Mouse (Mus musculus) MEL (cell line): ENCODE data around the gene Kcnh1. TPM values are rescaled to one million over a fixed set of nuclear protein-coding genes. Genes with fewer than 3 reads are reported as not detected.

Experiments
- DNase-seq: peaks from one replicate; pipeline ENCODE4 v3.0.0; 2011; ENCODE audit warnings: low read depth, low spot score
- H3K27ac ChIP-seq: 2 replicates; pipeline ENCODE4 v1.5.1; 2012; ENCODE audit warnings: low read depth, mild to moderate bottlenecking, control low read depth, low read length, moderate library complexity; ENCODE audit not compliant: control insufficient read depth
- H3K27me3 ChIP-seq, 2 experiments: fragments of 150-350 bp in 1 of 2; sonication (generic) in 1 of 2; 2 replicates each; pipeline ENCODE4 v1.6.1; 2012; ENCODE audit warnings: low read length in 2 of 2, mild to moderate bottlenecking in 2 of 2, improper control_type of control experiment in 1 of 2, moderate library complexity in 1 of 2; ENCODE audit not compliant: insufficient read depth in 2 of 2, control insufficient read depth in 1 of 2
- H3K36me3 ChIP-seq, 2 experiments: 2 replicates each; pipeline ENCODE4 v1.6.1; 2012 to 2014; ENCODE audit warnings: low read length in 2 of 2, improper control_type of control experiment in 1 of 2, inconsistent platforms in 1 of 2, mild to moderate bottlenecking in 1 of 2; ENCODE audit not compliant: insufficient read depth in 2 of 2, control insufficient read depth in 1 of 2
- H3K4me1 ChIP-seq, 2 experiments: fragments of 150-350 bp in 1 of 2; sonication (generic) in 1 of 2; 2 replicates each; pipeline ENCODE4 v1.6.1; 2012; ENCODE audit warnings: low read length in 2 of 2, improper control_type of control experiment in 1 of 2, mild to moderate bottlenecking in 1 of 2; ENCODE audit not compliant: insufficient read depth in 2 of 2, control insufficient read depth in 1 of 2
- H3K4me3 ChIP-seq, 2 experiments: fragments of 150-350 bp in 1 of 2; sonication (generic) in 1 of 2; 2 replicates each; pipeline ENCODE4 v1.5.1; 2012; ENCODE audit warnings: low read depth in 2 of 2, low read length in 2 of 2, mild to moderate bottlenecking in 2 of 2, moderate library complexity in 2 of 2, control low read depth in 1 of 2, improper control_type of control experiment in 1 of 2; ENCODE audit not compliant: control insufficient read depth in 1 of 2, insufficient read depth in 1 of 2
- H3K79me2 ChIP-seq: 2 replicates; pipeline ENCODE4 v1.6.1; 2012; ENCODE audit warnings: mild to moderate bottlenecking, low read length, moderate library complexity; ENCODE audit not compliant: control insufficient read depth, poor library complexity, insufficient read depth
- H3K9ac ChIP-seq: 2 replicates; pipeline ENCODE4 v1.6.1; 2012; ENCODE audit warnings: low read depth, mild to moderate bottlenecking, control low read depth, low read length, moderate library complexity; ENCODE audit not compliant: control insufficient read depth, poor library complexity, severe bottlenecking
- H3K9me3 ChIP-seq: fragments of 150-350 bp; sonication (generic); replicated peaks from 2 replicates; pipeline ENCODE4 v1.6.1; 2012; ENCODE audit warnings: mild to moderate bottlenecking, low read length, improper control_type of control experiment, moderate library complexity; ENCODE audit not compliant: insufficient read depth
- E2F4 ChIP-seq: IDR thresholded peaks from 2 replicates; pipeline ENCODE4 v1.6.1; 2011; ENCODE audit warnings: low read depth, low read length, improper control_type of control experiment, borderline replicate concordance
- ELF1 ChIP-seq: IDR thresholded peaks from 2 replicates; pipeline ENCODE4 v1.6.1; 2014; ENCODE audit warnings: low read depth, mild to moderate bottlenecking, inconsistent platforms, low read length, improper control_type of control experiment, moderate library complexity
- GATA1 ChIP-seq: IDR thresholded peaks from 2 replicates; pipeline ENCODE4 v1.6.1; 2011; ENCODE audit warnings: low read depth, low read length, improper control_type of control experiment
- HCFC1 ChIP-seq: IDR thresholded peaks from 2 replicates; pipeline ENCODE4 v1.6.1; 2012; ENCODE audit warnings: low read depth, mild to moderate bottlenecking, inconsistent platforms, low read length, improper control_type of control experiment, moderate library complexity
- KAT2A ChIP-seq: conservative IDR thresholded peaks from 2 replicates; pipeline ENCODE4 v1.6.1; 2012; ENCODE audit warnings: low read depth, low read length, improper control_type of control experiment, inconsistent platforms
- MAX ChIP-seq: IDR thresholded peaks from 2 replicates; pipeline ENCODE4 v1.6.1; 2011; ENCODE audit warnings: low read length, improper control_type of control experiment
- MEF2A ChIP-seq: IDR thresholded peaks from 2 replicates; pipeline ENCODE4 v1.6.1; 2014; ENCODE audit warnings: low read depth, mild to moderate bottlenecking, inconsistent platforms, low read length, improper control_type of control experiment; ENCODE audit not compliant: poor library complexity, insufficient replicate concordance, severe bottlenecking; ENCODE audit errors: extremely low read depth
- MXI1 ChIP-seq: IDR thresholded peaks from 2 replicates; pipeline ENCODE4 v1.6.1; 2011; ENCODE audit warnings: mild to moderate bottlenecking, low read depth, low read length, improper control_type of control experiment
- NELFE ChIP-seq: IDR thresholded peaks from 2 replicates; pipeline ENCODE4 v1.6.1; 2011; ENCODE audit warnings: low read depth, low read length, improper control_type of control experiment
- POLR2AphosphoS5 ChIP-seq: IDR thresholded peaks from 2 replicates; pipeline ENCODE4 v1.6.1; 2012; ENCODE audit warnings: low read depth, borderline replicate concordance, mild to moderate bottlenecking, inconsistent platforms, low read length, moderate library complexity, mixed read lengths
- RAD21 ChIP-seq: IDR thresholded peaks from 2 replicates; pipeline ENCODE4 v1.6.1; 2011; ENCODE audit warnings: mild to moderate bottlenecking, low read depth, low read length, improper control_type of control experiment
- RCOR1 ChIP-seq: IDR thresholded peaks from 2 replicates; pipeline ENCODE4 v1.6.1; 2012; ENCODE audit warnings: low read depth, mild to moderate bottlenecking, inconsistent platforms, low read length, improper control_type of control experiment
- TBP ChIP-seq: IDR thresholded peaks from 2 replicates; pipeline ENCODE4 v1.8.0; 2011; ENCODE audit warnings: low read depth, low read length, improper control_type of control experiment
- TCF12 ChIP-seq: IDR thresholded peaks from 2 replicates; pipeline ENCODE4 v1.6.1; 2014; ENCODE audit warnings: low read depth, mild to moderate bottlenecking, inconsistent platforms, low read length, improper control_type of control experiment, moderate library complexity
- ZC3H11A ChIP-seq: IDR thresholded peaks from 2 replicates; pipeline ENCODE4 v1.6.1; 2012; ENCODE audit warnings: low read depth, mild to moderate bottlenecking, inconsistent platforms, low read length, improper control_type of control experiment
- ZMIZ1 ChIP-seq: IDR thresholded peaks from 2 replicates; pipeline ENCODE4 v1.6.1; 2012; ENCODE audit warnings: low read depth, mild to moderate bottlenecking, inconsistent platforms, low read length, improper control_type of control experiment, moderate library complexity
- polyA plus RNA-seq, 2 experiments: library from polyadenylated mRNA; stranded (reverse) in 1 of 2; unstranded in 1 of 2; fragments of >175 nt in 1 of 2; fragments of >200 nt in 1 of 2; gene quantifications; 2 replicates each; pipeline versions ENCODE4 v1.2.1 to v1.2.4; 2012; ENCODE audit warnings: low replicate concordance in 2 of 2, low read depth in 1 of 2; ENCODE audit not compliant: insufficient read length in 2 of 2, insufficient read depth in 1 of 2, missing spikeins in 1 of 2
- total RNA-seq: library from RNA; depleted of rRNA; stranded (reverse); fragments of 300-350 nt; gene quantifications from 2 replicates; pipeline ENCODE4 v1.2.3, GENCODE M21; 2012; rRNA removed

Gene Kcnh1
- total RNA-seq (not detected in 2 replicates), polyA plus RNA-seq (not detected)

GRCm38 (mm10) chr1:192190508-192191321 is at the start of gene Kcnh1:
TSS of gene Kcnh1 (plus strand) at chr1:192190774.
- Histone ChIP-seq H3K9ac (no peak within 1 kb of the TSS), H3K27me3 (no peaks in the 10 kb centered on the region), H3K4me1 (no peaks in the 10 kb centered on the region), H3K4me3 (no peak within 1 kb of the TSS), H3K27ac (no peak within 1 kb of the TSS), H3K36me3 (no peaks in the 10 kb centered on the region), H3K9me3 (no peaks in the 10 kb centered on the region), H3K79me2 (no peaks in the 10 kb centered on the region)
- DNase-seq, result no peak
- TF ChIP-seq GATA1 (no peak), POLR2AphosphoS5 (no peak), NELFE (no peak), TCF12 (no peak), RCOR1 (no peak), MXI1 (no peak)

DNA sequence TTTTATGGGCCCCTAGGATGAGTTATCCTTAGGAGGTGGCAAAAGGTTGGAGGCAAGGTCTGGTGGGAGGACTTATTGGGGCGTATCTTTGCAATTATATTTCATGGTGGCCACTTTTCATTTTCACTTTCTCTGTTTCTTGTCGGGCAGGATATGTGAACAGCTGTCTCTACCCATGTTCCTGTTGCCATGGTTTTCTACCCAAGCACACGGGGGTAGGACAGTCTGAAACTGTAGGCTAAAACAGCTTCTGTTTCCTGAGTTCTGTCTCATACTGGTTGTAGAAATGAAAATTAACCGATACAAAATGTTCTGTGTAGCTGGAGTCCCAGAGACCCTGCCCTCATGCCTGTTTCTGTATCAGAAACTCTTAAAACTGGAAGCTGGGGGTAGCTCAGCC is 39.4 kb upstream of the Kcnh1 start:
- TF ChIP-seq KAT2A, result no peak
- TF ChIP-seq RAD21, result no peak
- no peak for TF ChIP-seq ZMIZ1
- no peak for TF ChIP-seq ZC3H11A
- no peak overlapping the region for H3K4me3 ChIP-seq
- no peaks in the 10 kb centered on the region for H3K27me3 ChIP-seq
- no peaks in the 10 kb centered on the region for H3K9me3 ChIP-seq
- H3K4me1 ChIP-seq, result no peaks in the 10 kb centered on the region
- no peak for DNase-seq
- H3K27ac ChIP-seq, result no peak overlapping the region
- no peaks in the 10 kb centered on the region for H3K36me3 ChIP-seq
- no peak overlapping the region for H3K9ac ChIP-seq
- no peaks in the 10 kb centered on the region for H3K79me2 ChIP-seq

DNA sequence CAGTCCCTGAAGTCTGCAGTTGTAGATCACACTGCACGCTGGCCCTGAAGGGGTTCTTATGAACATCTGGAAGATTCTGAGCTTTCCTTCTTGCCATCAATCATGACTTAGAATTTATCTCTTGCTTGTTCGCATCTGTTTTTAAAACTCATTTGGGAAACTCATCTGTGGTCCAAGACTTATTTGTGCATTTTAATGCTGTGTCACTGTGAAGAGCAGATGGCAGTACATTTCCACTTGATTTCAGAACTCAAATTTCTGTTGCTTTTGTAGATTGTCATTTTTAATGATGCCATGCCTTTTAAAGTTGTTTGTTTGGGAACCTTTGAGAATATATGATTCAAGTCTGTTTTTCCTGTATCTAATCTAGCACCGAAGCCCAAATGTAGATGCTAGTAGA is 19.1 kb upstream of the Kcnh1 start:
- no peak for TF ChIP-seq TBP
- no peak for TF ChIP-seq ZC3H11A
- no peak for TF ChIP-seq HCFC1
- TF ChIP-seq E2F4, result no peak
- TF ChIP-seq MAX, result no peak
- no peak for TF ChIP-seq MEF2A
- no peak for TF ChIP-seq ELF1
- no peaks in the 10 kb centered on the region for H3K9me3 ChIP-seq

More for the DNA sequence above, 19.1 kb upstream of the Kcnh1 start:
- Histone ChIP-seq H3K27ac (no peak overlapping the region), H3K79me2 (no peaks in the 10 kb centered on the region), H3K4me1 (peaks cover 0 to 2% of the 10 kb centered on the region in 2 experiments; a peak in 1 of 4 replicates), H3K27me3 (no peaks in the 10 kb centered on the region; a peak in 1 of 4 replicates), H3K36me3 (no peaks in the 10 kb centered on the region), H3K9ac (no peak overlapping the region), H3K4me3 (no peak overlapping the region)
- no peak for DNase-seq
